Mouse (Mus musculus) small intestine, adult 2 months (tissue): ENCODE results near the gene Cbarp. TPM values are rescaled to one million over a fixed set of nuclear protein-coding genes. Genes with fewer than 3 reads are reported as not detected.

Experiments
- H3K27ac ChIP-seq: fragments of 200-500 bp; 2 replicates; pipeline ENCODE4 v1.5.1; 2012; ENCODE audit warnings: low read depth, low read length, control low read depth, inconsistent platforms; ENCODE audit not compliant: insufficient read depth
- H3K27me3 ChIP-seq: fragments of 200-500 bp; 2 replicates; pipeline ENCODE4 v1.6.1; 2012; ENCODE audit warnings: mild to moderate bottlenecking, moderate library complexity, low read length, inconsistent platforms; ENCODE audit not compliant: control insufficient read depth, insufficient read depth
- H3K36me3 ChIP-seq: fragments of 200-500 bp; 2 replicates; pipeline ENCODE4 v1.6.1; 2012; ENCODE audit warnings: mild to moderate bottlenecking, low read length, control low read depth, inconsistent platforms; ENCODE audit not compliant: control insufficient read depth, insufficient read depth
- H3K4me1 ChIP-seq: fragments of 200-500 bp; 2 replicates; pipeline ENCODE4 v1.6.1; 2012; ENCODE audit warnings: low read length, inconsistent platforms, mixed read lengths; ENCODE audit not compliant: control insufficient read depth, insufficient read depth, insufficient read length
- H3K4me3 ChIP-seq: fragments of 200-500 bp; 2 replicates; pipeline ENCODE4 v1.5.1; 2012; ENCODE audit warnings: low read depth, mild to moderate bottlenecking, control low read depth, inconsistent platforms, low read length, moderate library complexity
- CTCF ChIP-seq: fragments of 200-500 bp; IDR thresholded peaks from 2 replicates; pipeline ENCODE4 v1.5.1; 2012; ENCODE audit warnings: low read depth, mild to moderate bottlenecking, control low read depth, inconsistent platforms, low read length, moderate library complexity, mixed read lengths; ENCODE audit not compliant: insufficient replicate concordance, insufficient read length; ENCODE audit errors: extremely low read depth
- POLR2A ChIP-seq: fragments of 200-500 bp; IDR thresholded peaks from 2 replicates; pipeline ENCODE4 v1.6.1; 2012; ENCODE audit warnings: low read depth, mild to moderate bottlenecking, control low read depth, inconsistent platforms, low read length, moderate library complexity
- WGBS: fragments of 180-500 bp; shearing (Covaris S2); methylation state at CpG from one replicate; pipeline ENCODE4 v1.1.7; 2018; 5-methylcytosine and 5-hydroxymethylcytosine counted together
- polyA plus RNA-seq: library from polyadenylated mRNA; depleted of rRNA; stranded (reverse); fragments of >200 nt; gene quantifications from 2 replicates; pipeline ENCODE4 v1.2.3, GENCODE M21; 2012; rRNA removed

The Cbarp gene
- polyA plus RNA-seq: 3.7 and 6.6 TPM in 2 replicates

DNA sequence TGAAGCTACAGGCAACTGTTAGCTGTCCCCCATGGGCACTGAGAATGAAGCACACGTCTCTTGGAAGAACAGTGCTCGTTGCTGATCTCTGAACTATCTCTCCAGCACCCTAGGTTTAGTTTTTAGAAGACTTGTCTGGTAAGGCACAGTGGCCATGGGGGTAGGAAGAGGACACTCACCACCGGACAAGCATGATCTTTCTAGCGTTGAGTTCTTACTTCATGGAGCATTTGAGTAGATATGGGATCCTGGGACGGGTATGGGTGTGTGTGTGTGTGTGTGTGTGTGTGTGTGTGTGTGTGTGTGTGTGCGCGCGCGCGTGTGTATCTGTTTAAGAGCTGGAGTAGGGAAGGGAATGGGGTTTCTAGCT, at the start of gene Cbarp:
Gene Cbarp, minus strand, starts transcription at position 170 of the 370 bp plus-strand sequence.
- H3K27ac ChIP-seq: peak within 1 kb of the TSS; percentile 48
- WGBS: 69% methylated on average over 10 of the region's 10 CpGs
- peaks cover 23% of the 10 kb centered on the region for H3K36me3 ChIP-seq
- peak within 1 kb of the TSS; percentile 43 for H3K4me3 ChIP-seq
- TF ChIP-seq POLR2A (no peak), CTCF (no peak)
- H3K27me3 ChIP-seq: peaks cover 15% of the 10 kb centered on the region
- peaks cover 34% of the 10 kb centered on the region for H3K4me1 ChIP-seq

DNA sequence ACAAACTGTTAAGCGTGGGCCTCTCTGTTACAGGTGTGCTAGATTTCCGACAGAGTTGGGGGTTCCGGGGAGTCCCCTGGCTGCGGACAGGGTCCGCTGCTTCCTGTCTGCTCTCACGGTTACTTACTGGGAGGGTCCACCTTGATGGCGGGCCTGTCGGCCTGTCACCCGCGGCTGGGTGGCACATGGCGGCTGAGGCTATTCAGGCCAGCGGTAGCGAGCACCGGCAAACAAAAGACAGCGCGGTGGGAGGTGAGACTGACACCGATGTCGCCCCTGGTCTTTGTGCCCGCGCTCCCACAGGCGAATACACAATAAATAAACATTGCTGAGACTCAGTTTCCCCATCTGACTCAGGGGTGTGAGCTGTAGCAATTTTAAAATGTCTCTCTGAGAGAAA, 49.4 kb upstream of the Cbarp start:
- TF ChIP-seq POLR2A: no peak
- no peak for TF ChIP-seq CTCF
- no peak overlapping the region for H3K27ac ChIP-seq
- peaks cover 16% of the 10 kb centered on the region for H3K27me3 ChIP-seq
- WGBS: 21% methylated on average over 21 of the region's 21 CpGs
- peak overlapping the region; percentile 36 for H3K4me3 ChIP-seq
- H3K36me3 ChIP-seq: no peaks in the 10 kb centered on the region
- peaks cover 8% of the 10 kb centered on the region for H3K4me1 ChIP-seq

DNA sequence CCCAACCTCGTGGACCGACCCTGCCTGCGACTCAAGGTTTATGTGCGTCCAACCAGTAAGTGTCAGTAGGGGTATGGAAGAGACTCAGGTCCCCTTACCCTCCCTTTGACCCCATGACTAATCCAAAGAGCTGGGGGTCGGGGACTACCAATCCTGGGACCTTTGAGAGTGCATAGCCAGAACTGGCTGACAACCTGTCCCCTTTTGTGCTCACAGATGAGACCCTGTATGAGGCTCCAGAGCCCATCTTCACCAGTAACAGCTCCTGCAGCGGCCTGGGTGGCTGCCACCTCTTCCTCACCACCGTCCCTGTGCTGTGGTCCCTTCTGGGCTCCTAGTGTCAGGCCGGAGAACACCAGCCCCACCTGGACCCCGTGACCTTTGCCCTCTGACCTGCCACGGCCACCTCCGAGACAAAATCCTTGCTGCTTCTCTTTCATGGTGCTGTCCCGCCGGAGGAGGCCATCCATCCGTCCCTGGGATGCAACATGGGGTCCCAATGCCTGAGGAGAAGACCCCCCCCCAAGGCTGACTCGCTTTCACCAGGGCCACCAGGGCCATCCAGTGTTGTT, 47.9 kb upstream of the Cbarp start:
- Histone ChIP-seq H3K36me3 (no peaks in the 10 kb centered on the region), H3K27ac (no peak overlapping the region), H3K27me3 (peaks cover 16% of the 10 kb centered on the region), H3K4me3 (no peak overlapping the region), H3K4me1 (peaks cover 8% of the 10 kb centered on the region)
- WGBS: 82% methylated on average over 15 of the region's 15 CpGs
- TF ChIP-seq CTCF: no peak
- no peak for TF ChIP-seq POLR2A

DNA sequence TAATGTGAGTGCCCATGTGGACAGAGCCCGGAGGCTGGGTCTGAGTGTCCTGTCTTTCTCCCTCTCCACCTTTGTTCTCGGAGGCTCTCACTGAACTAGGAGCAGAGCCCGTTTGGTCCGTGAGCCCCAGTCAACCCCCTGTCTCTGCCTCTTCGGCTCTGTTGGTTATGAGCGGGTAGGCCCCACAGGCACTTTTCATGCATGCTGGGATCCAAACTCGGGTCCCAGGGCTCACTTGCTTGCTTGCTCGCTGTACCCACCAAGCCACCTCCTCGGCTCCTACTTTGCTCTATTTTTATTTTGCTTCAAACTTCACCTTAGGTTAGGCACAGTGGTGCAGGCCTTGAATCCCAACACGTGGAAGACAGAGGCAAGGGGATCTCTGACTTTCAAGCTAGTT, 47.1 kb upstream of the Cbarp start:
- H3K36me3 ChIP-seq: no peaks in the 10 kb centered on the region
- TF ChIP-seq POLR2A (no peak), CTCF (no peak)
- 93% methylated on average over 10 of the region's 10 CpGs for WGBS
- H3K4me3 ChIP-seq: no peak overlapping the region
- no peak overlapping the region for H3K27ac ChIP-seq
- H3K27me3 ChIP-seq: peaks cover 16% of the 10 kb centered on the region
- H3K4me1 ChIP-seq: peaks cover 8% of the 10 kb centered on the region

DNA sequence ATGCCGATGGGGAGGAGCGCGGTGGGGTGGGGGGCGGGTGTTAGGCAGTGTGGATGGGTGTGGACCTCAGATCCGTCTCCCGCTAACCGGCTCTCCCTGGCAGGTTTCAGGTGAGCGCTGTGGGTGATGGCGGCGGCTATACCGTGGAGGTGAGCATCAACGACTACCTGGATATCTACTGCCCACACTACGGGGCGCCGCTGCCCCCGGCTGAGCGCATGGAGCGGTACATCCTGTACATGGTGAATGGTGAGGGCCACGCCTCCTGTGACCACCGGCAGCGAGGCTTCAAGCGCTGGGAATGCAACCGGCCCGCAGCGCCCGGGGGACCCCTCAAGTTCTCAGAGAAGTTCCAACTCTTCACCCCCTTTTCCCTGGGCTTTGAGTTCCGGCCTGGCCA, 46.0 kb upstream of the Cbarp start:
- no peak overlapping the region for H3K27ac ChIP-seq
- 63% methylated on average over 27 of the region's 27 CpGs for WGBS
- H3K36me3 ChIP-seq: no peaks in the 10 kb centered on the region
- no peak for TF ChIP-seq CTCF
- TF ChIP-seq POLR2A: no peak
- no peak overlapping the region for H3K4me3 ChIP-seq
- peaks cover 8% of the 10 kb centered on the region for H3K4me1 ChIP-seq
- peaks cover 16% of the 10 kb centered on the region for H3K27me3 ChIP-seq

DNA sequence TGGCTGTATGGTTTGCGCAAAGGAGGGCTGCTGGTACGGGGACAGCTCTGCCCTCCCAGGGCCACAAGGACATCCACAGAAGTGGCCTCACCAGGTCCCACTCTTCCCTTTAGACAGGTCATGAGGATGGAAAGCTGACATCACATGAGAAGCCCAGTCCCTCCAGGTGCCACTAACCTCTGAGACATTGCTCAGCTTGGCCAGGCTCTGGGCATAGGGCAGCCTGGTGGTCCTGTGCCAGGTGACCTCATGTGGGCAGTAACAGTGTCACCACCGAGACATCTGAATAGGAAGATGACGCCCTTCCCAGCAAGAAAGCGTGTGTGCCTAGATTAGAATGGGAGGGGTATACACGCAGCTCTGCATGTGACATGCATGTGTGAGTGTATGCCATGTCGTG, 41.9 kb upstream of the Cbarp start:
- no peak overlapping the region for H3K27ac ChIP-seq
- TF ChIP-seq CTCF (no peak), POLR2A (no peak)
- peaks cover 11% of the 10 kb centered on the region for H3K27me3 ChIP-seq
- H3K36me3 ChIP-seq: no peaks in the 10 kb centered on the region
- 87% methylated on average over 7 of the region's 7 CpGs for WGBS
- peaks cover 3% of the 10 kb centered on the region; the same call in 1 of the 2 replicates for H3K4me1 ChIP-seq
- no peak overlapping the region for H3K4me3 ChIP-seq

DNA sequence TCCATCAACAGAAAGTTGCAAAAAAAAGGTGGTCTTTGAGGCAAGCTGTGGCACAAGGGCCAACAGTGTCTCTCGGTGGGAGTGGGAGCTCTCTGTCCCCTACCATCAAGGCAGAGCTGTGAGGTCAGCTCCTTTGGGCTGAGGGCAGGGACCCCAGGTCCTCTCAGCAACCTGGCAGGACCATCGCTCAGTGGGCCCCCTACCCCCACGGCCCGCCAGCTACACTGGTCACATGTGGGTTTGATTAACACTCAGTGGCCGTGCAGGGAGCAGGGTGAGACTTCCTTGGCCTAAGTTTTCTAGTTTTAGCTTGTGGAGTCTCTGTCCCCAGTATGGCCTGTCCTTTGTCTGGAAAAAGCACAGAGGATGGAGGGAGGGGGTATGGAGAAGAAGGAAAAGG, 40.2 kb upstream of the Cbarp start:
- Histone ChIP-seq H3K4me1 (peaks cover 3% of the 10 kb centered on the region; the same call in 1 of the 2 replicates), H3K27me3 (peaks cover 11% of the 10 kb centered on the region), H3K27ac (no peak overlapping the region), H3K36me3 (no peaks in the 10 kb centered on the region), H3K4me3 (no peak overlapping the region)
- TF ChIP-seq POLR2A (no peak), CTCF (no peak)
- WGBS: 83% methylated on average over 5 of the region's 5 CpGs
